Mouse (Mus musculus): ENCODE results near the gene Fastkd3. TPM values are rescaled to one million over a fixed set of nuclear protein-coding genes. Genes with fewer than 3 reads are reported as not detected.
"Not testable (repeated sequence)": the region's sequence is repeated elsewhere in the genome, so short reads cannot be mapped to it uniquely, and the experiment has no call there.

Gene Fastkd3
- 7.9 and 12.3 TPM in 2 replicates for total RNA-seq (2014; rRNA removed)
- polyA plus RNA-seq (2015; fragmentation: Nextera tagmentation; extraction: Ambion mirVana) = 19.5 and 21.3 TPM in 2 replicates

DNA sequence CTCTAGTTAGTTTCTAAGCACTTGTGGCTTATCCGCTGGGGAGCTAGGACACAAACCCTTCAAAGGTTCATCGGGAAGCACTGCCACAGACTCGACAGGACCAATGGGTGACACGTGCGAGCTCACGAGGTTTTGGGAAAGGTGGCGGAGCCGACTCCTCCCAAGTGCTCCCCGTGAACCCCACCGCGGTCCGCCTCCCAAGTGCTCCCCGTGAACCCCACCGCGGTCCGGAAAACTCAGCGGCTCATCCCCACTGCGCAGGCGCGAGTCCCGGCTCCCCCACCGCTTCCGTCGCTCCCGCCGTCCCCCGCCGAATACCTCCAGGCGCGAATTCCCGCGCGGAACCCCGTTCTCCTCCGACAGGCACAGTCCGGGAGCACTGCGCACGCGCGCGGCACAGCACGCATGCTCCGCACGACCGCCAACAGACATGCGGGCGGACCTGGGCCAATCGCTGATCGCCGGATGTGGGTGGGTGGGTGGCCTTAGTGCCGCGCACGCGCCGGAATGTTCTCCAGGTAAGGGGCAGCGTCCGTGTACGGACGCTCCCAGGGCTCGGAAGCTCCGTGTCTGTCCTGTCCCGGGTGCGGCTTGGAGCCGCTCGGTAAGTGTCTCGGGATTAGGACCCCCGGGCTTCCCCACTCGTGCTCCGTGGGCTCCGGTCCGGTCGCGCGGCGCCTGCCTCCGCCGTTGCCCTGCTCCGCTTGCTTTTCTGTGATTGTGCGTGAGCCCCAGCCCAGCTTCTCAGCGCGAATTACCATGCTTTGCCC, at the start of gene Fastkd3, which contains the start of gene Mtrr:
TSS of gene Fastkd3 (plus strand) at position 488 of the 770 bp plus-strand sequence.
TSS of gene Mtrr (minus strand) at position 403 of the 770 bp plus-strand sequence.
- ATAC-seq = peak; percentile 100
- no peaks in the 10 kb centered on the region for H3K9me3 ChIP-seq (ENCODE audit: low read length)
- 1% methylated on average over 81 of the region's 81 CpGs for WGBS

DNA sequence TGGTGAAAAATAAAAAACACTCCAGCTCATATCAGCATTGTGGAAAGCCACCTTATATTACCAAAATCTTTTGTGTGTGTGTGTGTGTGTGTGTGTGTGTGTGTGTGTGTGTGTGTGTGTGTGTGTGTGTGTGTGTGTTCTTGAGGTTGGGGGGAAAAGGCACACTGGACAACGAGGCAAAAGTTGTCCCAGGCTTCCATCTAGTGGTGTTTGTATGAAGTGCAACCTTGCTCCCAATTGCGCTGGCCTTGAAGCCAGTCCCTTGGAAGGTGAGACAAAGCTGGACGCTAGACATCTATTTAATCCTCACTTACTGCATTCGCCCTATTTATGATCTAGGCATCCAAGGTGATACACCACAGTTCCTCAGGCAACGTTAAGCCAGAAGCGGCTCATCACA, 28.6 kb upstream of the Fastkd3 start:
- H3K36me3 ChIP-seq (ENCODE audit: insufficient read depth); H3K9me3 ChIP-seq (ENCODE audit: low read length); H3K4me1 ChIP-seq (ENCODE audit: insufficient read depth); H3K9ac ChIP-seq; H3K4me2 ChIP-seq (ENCODE audit: low read depth); H3K27me3 ChIP-seq (ENCODE audit: insufficient read depth, low read length); H3K27ac ChIP-seq (ENCODE audit: low read depth, low read length); H3K4me3 ChIP-seq (ENCODE audit: low read depth, low read length): not testable (repeated sequence)
- WGBS = 25% methylated on average over 4 of the region's 6 CpGs
- DNase-seq (peak; percentile 31), ATAC-seq (peak; percentile 61)
- peak; percentile 67 for TF ChIP-seq CTCF (IDR thresholded peaks at IDR 0.05; ENCODE audit: low read depth)

More for the DNA sequence above, at the start of gene Fastkd3, which contains the start of gene Mtrr:
- no peaks in the 10 kb centered on the region for H3K27me3 ChIP-seq (ENCODE audit: insufficient read depth, low read length)
- peak; percentile 99 for DNase-seq
- no peak for TF ChIP-seq CTCF (IDR thresholded peaks at IDR 0.05; ENCODE audit: low read depth)
- peaks cover 33% of the 10 kb centered on the region for H3K36me3 ChIP-seq (ENCODE audit: insufficient read depth)
- H3K9ac ChIP-seq = peak within 1 kb of the TSS; percentile 74
- peak within 1 kb of the TSS; percentile 78 for H3K27ac ChIP-seq (ENCODE audit: low read depth, low read length)
- H3K4me1 ChIP-seq (ENCODE audit: insufficient read depth) = peaks cover 5% of the 10 kb centered on the region; the same call in 1 of the 2 replicates
- H3K4me2 ChIP-seq (ENCODE audit: low read depth) = peak within 1 kb of the TSS; percentile 84
- peak within 1 kb of the TSS; percentile 83 for H3K4me3 ChIP-seq (ENCODE audit: low read depth, low read length)

DNA sequence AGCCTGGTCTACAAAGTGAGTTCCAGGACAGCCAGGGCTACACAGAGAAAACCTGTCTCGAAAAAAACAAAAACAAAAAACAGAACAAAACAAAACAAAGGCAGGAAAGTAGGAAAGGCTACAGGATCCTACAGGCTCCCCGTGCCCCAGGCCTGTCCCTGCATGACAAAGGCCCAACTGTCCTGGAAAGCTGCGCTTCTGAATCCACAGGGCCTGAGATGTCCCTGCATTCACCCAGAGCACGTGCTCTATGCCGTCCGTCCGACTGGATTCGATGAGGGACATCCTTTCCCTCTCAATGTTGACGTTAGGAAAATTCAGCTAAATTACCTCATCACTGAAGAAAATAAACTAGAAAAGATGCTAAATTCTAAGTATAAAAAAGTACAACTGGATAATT, 13.9 kb upstream of the Fastkd3 start:
- ATAC-seq = no peak

DNA sequence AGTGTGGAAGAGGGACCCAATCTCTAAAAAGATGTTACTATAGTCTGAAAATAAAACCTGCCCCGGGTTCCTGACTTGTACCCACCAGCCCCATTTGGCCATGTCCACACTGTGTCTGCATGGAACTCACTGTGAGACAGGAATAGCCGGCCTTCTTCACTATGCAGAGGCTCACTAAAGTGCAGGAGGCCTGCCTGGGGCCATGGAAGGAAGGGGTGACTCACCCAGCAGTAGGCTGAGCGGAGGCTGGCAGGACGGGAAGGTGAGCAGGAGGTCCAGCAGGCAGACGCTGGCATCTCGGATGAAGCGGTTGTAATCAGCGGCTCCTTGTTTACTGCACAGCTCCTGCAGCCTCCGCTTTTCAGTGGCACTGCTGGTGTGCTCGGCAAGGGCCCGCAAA, 13.5 kb upstream of the Fastkd3 start:
- DNase-seq (no peak), ATAC-seq (no peak)
- H3K9me3 ChIP-seq (ENCODE audit: low read length) = no peaks in the 10 kb centered on the region
- no peak overlapping the region for H3K4me3 ChIP-seq (ENCODE audit: low read depth, low read length)
- WGBS = 90% methylated on average over 11 of the region's 11 CpGs
- no peaks in the 10 kb centered on the region for H3K4me1 ChIP-seq (ENCODE audit: insufficient read depth)
- H3K9ac ChIP-seq = no peak overlapping the region
- no peak overlapping the region for H3K4me2 ChIP-seq (ENCODE audit: low read depth)
- H3K36me3 ChIP-seq (ENCODE audit: insufficient read depth) = peaks cover 74% of the 10 kb centered on the region
- H3K27ac ChIP-seq (ENCODE audit: low read depth, low read length) = no peak overlapping the region
- H3K27me3 ChIP-seq (ENCODE audit: insufficient read depth, low read length) = no peaks in the 10 kb centered on the region
- TF ChIP-seq CTCF (IDR thresholded peaks at IDR 0.05; ENCODE audit: low read depth) = no peak

More for the DNA sequence above, 13.9 kb upstream of the Fastkd3 start:
- Histone ChIP-seq H3K4me3 (ENCODE audit: low read depth, low read length) (no peak overlapping the region), H3K9me3 (ENCODE audit: low read length) (no peaks in the 10 kb centered on the region), H3K27ac (ENCODE audit: low read depth, low read length) (no peak overlapping the region), H3K4me1 (ENCODE audit: insufficient read depth) (no peaks in the 10 kb centered on the region), H3K36me3 (ENCODE audit: insufficient read depth) (peaks cover 77% of the 10 kb centered on the region), H3K27me3 (ENCODE audit: insufficient read depth, low read length) (no peaks in the 10 kb centered on the region), H3K9ac (no peak overlapping the region), H3K4me2 (ENCODE audit: low read depth) (no peak overlapping the region)
- 98% methylated on average over 9 of the region's 9 CpGs for WGBS
- TF ChIP-seq CTCF (IDR thresholded peaks at IDR 0.05; ENCODE audit: low read depth) = no peak
- DNase-seq = no peak

- Histone ChIP-seq H3K36me3 (ENCODE audit: insufficient read depth) (peaks cover 66% of the 10 kb centered on the region), H3K4me3 (ENCODE audit: low read depth, low read length) (no peak overlapping the region), H3K27me3 (ENCODE audit: insufficient read depth, low read length) (no peaks in the 10 kb centered on the region), H3K27ac (ENCODE audit: low read depth, low read length) (no peak overlapping the region), H3K9ac (no peak overlapping the region), H3K4me2 (ENCODE audit: low read depth) (no peak overlapping the region), H3K9me3 (ENCODE audit: low read length) (no peaks in the 10 kb centered on the region), H3K4me1 (ENCODE audit: insufficient read depth) (no peaks in the 10 kb centered on the region)
- WGBS = 54% methylated on average over 17 of the region's 17 CpGs
- DNase-seq (peak; percentile 87), ATAC-seq (peak; percentile 86)
- TF ChIP-seq CTCF (IDR thresholded peaks at IDR 0.05; ENCODE audit: low read depth) = peak; percentile 86
These were observed 12.3 kb upstream of the Fastkd3 start for GRCm38 (mm10) chr13:68569589-68570336.

DNA sequence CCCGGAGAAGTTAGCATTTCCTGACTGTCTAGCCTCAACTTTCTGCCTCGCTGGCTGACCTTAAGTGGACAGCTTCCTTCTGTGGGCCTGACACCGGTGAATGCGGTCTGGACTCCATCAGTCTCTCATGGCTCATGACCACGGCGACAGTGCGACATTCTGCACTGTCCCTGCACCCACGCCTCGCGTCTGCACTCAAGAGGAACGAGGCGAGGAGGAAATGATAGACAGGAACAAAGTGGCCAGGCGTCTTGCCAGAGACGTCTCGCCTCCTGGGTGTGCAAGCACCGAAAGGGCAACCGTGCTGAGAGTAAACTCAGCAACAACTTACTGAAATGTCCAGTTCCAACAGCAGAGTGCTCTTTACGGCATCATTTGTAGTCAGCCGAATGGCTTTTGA, 9.8 kb upstream of the Fastkd3 start:
- H3K27me3 ChIP-seq (ENCODE audit: insufficient read depth, low read length) = no peaks in the 10 kb centered on the region
- 93% methylated on average over 19 of the region's 19 CpGs for WGBS
- H3K36me3 ChIP-seq (ENCODE audit: insufficient read depth) = peaks cover 64% of the 10 kb centered on the region
- no peak for DNase-seq
- H3K4me1 ChIP-seq (ENCODE audit: insufficient read depth) = no peaks in the 10 kb centered on the region
- H3K4me3 ChIP-seq (ENCODE audit: low read depth, low read length) = no peak overlapping the region
- no peak overlapping the region for H3K4me2 ChIP-seq (ENCODE audit: low read depth)
- no peaks in the 10 kb centered on the region for H3K9me3 ChIP-seq (ENCODE audit: low read length)
- no peak for TF ChIP-seq CTCF (IDR thresholded peaks at IDR 0.05; ENCODE audit: low read depth)
- H3K9ac ChIP-seq = no peak overlapping the region
- ATAC-seq = no peak
- no peak overlapping the region for H3K27ac ChIP-seq (ENCODE audit: low read depth, low read length)

Data from forebrain, postnatal 0 days (tissue).